Mouse (Mus musculus): ENCODE measurements around the gene Celsr1. TPM values are rescaled to one million over a fixed set of nuclear protein-coding genes. Genes with fewer than 3 reads are reported as not detected.

Celsr1 gene
- polyA plus RNA-seq (2012; rRNA removed), result 30.3 and 37.2 TPM in 2 replicates

GRCm38 (mm10) chr15:86033191-86033841, at the start of gene Celsr1:
TSS of gene Celsr1 (minus strand) at chr15:86033777.

GRCm38 (mm10) chr15:86057413-86057812, 23.8 kb upstream of the Celsr1 start, which contains the start of gene Gramd4:
TSS of gene Gramd4 (plus strand) at chr15:86057695.

GRCm38 (mm10) chr15:85878848-85879497, 154.6 kb downstream of the Celsr1 start, which contains the start of gene Trmu:
TSS of gene Trmu (plus strand) at chr15:85879312.

GRCm38 (mm10) chr15:85859490-85860031, 174.0 kb downstream of the Celsr1 start, which contains the start of gene Gtse1:
TSS of gene Gtse1 (plus strand) at chr15:85859745.

Other genes with a start within 250 kb of the Celsr1 start
- gene Cdpf1, start 222.1 kb downstream of the Celsr1 start, polyA plus RNA-seq (2012; rRNA removed), result 34.7 and 54.3 TPM in 2 replicates
- gene Pkdrej, start 212.0 kb downstream of the Celsr1 start, polyA plus RNA-seq (2012; rRNA removed), result 0.31 and 0.42 TPM in 2 replicates
- 5.3 and 7.0 TPM in 2 replicates for gene Ttc38, start 201.5 kb downstream of the Celsr1 start, polyA plus RNA-seq (2012; rRNA removed)
- gene Gtse1, start 174.0 kb downstream of the Celsr1 start, polyA plus RNA-seq (2012; rRNA removed), result 10.4 and 12.8 TPM in 2 replicates
- 40.1 and 46.8 TPM in 2 replicates for gene Trmu, start 154.5 kb downstream of the Celsr1 start, polyA plus RNA-seq (2012; rRNA removed)
- gene Gramd4, start 23.9 kb upstream of the Celsr1 start, polyA plus RNA-seq (2012; rRNA removed), result 26.4 and 26.9 TPM in 2 replicates
- gene Cerk, start 152.4 kb upstream of the Celsr1 start, polyA plus RNA-seq (2012; rRNA removed), result 30.6 and 31.5 TPM in 2 replicates
- gene Tbc1d22a, start 180.7 kb upstream of the Celsr1 start, polyA plus RNA-seq (2012; rRNA removed), result 34.2 and 34.9 TPM in 2 replicates